22 mouse cellular contexts compared by ENCODE assay signal in the genomic region with DNA sequence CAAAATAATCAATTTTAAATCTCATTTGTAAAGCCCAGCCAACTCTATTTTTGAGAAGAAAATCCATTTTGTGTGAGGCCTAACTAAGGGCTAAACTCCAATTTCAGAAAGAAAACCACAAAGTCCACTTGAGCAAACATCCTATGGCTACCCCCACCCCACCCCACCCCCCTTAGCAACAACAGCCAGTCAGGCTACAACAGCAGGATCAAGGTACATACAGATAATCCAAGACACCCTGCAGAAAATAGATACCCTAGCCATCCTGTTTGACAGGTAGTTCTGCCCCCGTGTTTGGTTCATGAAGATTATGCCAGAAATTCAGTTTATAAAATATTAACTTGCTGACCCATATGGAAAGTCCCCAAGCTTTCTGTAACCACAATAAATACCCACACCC. TPM values are rescaled to one million over a fixed set of nuclear protein-coding genes. Genes with fewer than 3 reads are reported as not detected.
DNase-seq lines count a peak whose midpoint lies in the region; ATAC-seq and TF ChIP-seq lines count a peak whose summit lies in the region.
"Had no signal": no experiment of that assay in that cellular context is flagged by ENCODE, and none has a peak within 500 bp of the region (broad histone marks: within the 10 kb centered on the region; RNA-seq: fewer than 3 reads in every experiment).

No protein-coding gene starts in this region.

- no peaks in the 10 kb centered on the region for H3K27me3 ChIP-seq in kidney, embryonic 15.5 days
- H3K27me3 ChIP-seq in kidney, embryonic 14.5 days (ENCODE audit: control insufficient read depth, insufficient read depth, low read length) = no peaks in the 10 kb centered on the region
- no peaks in the 10 kb centered on the region for H3K27me3 ChIP-seq in lung, embryonic 14.5 days (ENCODE audit: insufficient read depth, low read length)
- H3K27me3 ChIP-seq in intestine, embryonic 15.5 days (replicated peaks) = no peaks in the 10 kb centered on the region
- H3K27me3 ChIP-seq: embryonic facial prominence, embryonic 12.5 days; heart, embryonic 15.5 days had no signal

- H3K4me2 ChIP-seq in kidney, embryonic 15.5 days = no peak overlapping the region
- H3K4me2 ChIP-seq in kidney, embryonic 14.5 days (replicated peaks; ENCODE audit: low read depth, low read length) = no peak overlapping the region
- H3K4me2 ChIP-seq in lung, embryonic 14.5 days = no peak overlapping the region
- H3K4me2 ChIP-seq in intestine, embryonic 15.5 days (replicated peaks) = no peak overlapping the region
- H3K4me2 ChIP-seq: embryonic facial prominence, embryonic 12.5 days; heart, embryonic 11.5 days; heart, embryonic 15.5 days had no signal

- no peaks in the 10 kb centered on the region for H3K9me3 ChIP-seq in kidney, embryonic 15.5 days (replicated peaks)
- H3K9me3 ChIP-seq in kidney, embryonic 14.5 days (ENCODE audit: control insufficient read depth, low read length) = no peaks in the 10 kb centered on the region
- no peaks in the 10 kb centered on the region for H3K9me3 ChIP-seq in lung, embryonic 14.5 days (ENCODE audit: low read depth, low read length)
- H3K9me3 ChIP-seq in intestine, embryonic 15.5 days = no peaks in the 10 kb centered on the region
- H3K9me3 ChIP-seq: embryonic facial prominence, embryonic 12.5 days; heart, embryonic 15.5 days had no signal

- H3K27ac ChIP-seq in kidney, embryonic 15.5 days = peak overlapping the region; percentile 79; the same call in 1 of the 2 replicates
- no peak overlapping the region; the same call in 1 of the 2 replicates for H3K27ac ChIP-seq in kidney, embryonic 14.5 days (ENCODE audit: low read depth, low read length)
- peak overlapping the region; percentile 86 for H3K27ac ChIP-seq in lung, embryonic 14.5 days (ENCODE audit: low read depth)
- peak overlapping the region; percentile 33; the same call in 1 of the 2 replicates for H3K27ac ChIP-seq in intestine, embryonic 15.5 days
- H3K27ac ChIP-seq: embryonic facial prominence, embryonic 12.5 days; heart, embryonic 15.5 days had no signal

- ATAC-seq in kidney, embryonic 15.5 days (replicated peaks; ENCODE audit: low FRiP score) = no peak
- ATAC-seq in kidney, embryonic 14.5 days (ENCODE audit: low FRiP score, low TSS enrichment) = no peak
- no peak for ATAC-seq in lung, embryonic 14.5 days (ENCODE audit: insufficient read depth)
- ATAC-seq in intestine, embryonic 15.5 days = peak; percentile 67
- ATAC-seq: forebrain, embryonic 16.5 days had no signal

- no peak for TF ChIP-seq CTCF in lung, embryonic 14.5 days (IDR thresholded peaks at IDR 0.05; ENCODE audit: low read depth)

- 70% methylated on average over 1 of the region's 1 CpGs for whole genome bisulfite sequencing in kidney, embryonic 15.5 days
- WGBS in kidney, embryonic 14.5 days = 34% methylated on average over 1 of the region's 1 CpGs
- 34% methylated on average over 1 of the region's 1 CpGs for WGBS in lung, embryonic 14.5 days
- 50% methylated on average over 1 of the region's 1 CpGs for WGBS in intestine, embryonic 15.5 days

- no peak overlapping the region for H3K9ac ChIP-seq in kidney, embryonic 15.5 days
- H3K9ac ChIP-seq in kidney, embryonic 14.5 days (ENCODE audit: low read depth, low read length) = no peak overlapping the region
- no peak overlapping the region for H3K9ac ChIP-seq in lung, embryonic 14.5 days
- no peak overlapping the region for H3K9ac ChIP-seq in intestine, embryonic 15.5 days
- H3K9ac ChIP-seq: embryonic facial prominence, embryonic 12.5 days; heart, embryonic 15.5 days had no signal

- no peaks in the 10 kb centered on the region for H3K36me3 ChIP-seq in kidney, embryonic 15.5 days
- H3K36me3 ChIP-seq in kidney, embryonic 14.5 days (ENCODE audit: control insufficient read depth, insufficient read depth, low read length) = no peaks in the 10 kb centered on the region
- no peaks in the 10 kb centered on the region for H3K36me3 ChIP-seq in lung, embryonic 14.5 days (ENCODE audit: insufficient read depth)
- no peaks in the 10 kb centered on the region for H3K36me3 ChIP-seq in intestine, embryonic 15.5 days
- H3K36me3 ChIP-seq: embryonic facial prominence, embryonic 12.5 days; heart, embryonic 15.5 days had no signal

- no peak for DNase-seq in lung, embryonic 14.5 days
- DNase-seq in lung, postnatal 25 days (ENCODE audit: low spot score) = no peak
- peak; percentile 66 for DNase-seq in yolk sac, embryonic 10.5 days (ENCODE audit: low spot score)
- no peak for DNase-seq in spleen, postnatal 36 days (ENCODE audit: low spot score in 2 of 2)
- DNase-seq: adrenal gland, postnatal 14 days; cerebellum, adult 11-12 months; cerebellum, adult 9-10 months; cerebellum, postnatal 25 days; gastrocnemius, postnatal 10 days; heart, adult 18-20 months; heart, postnatal 14 days had no signal

- H3K4me3 ChIP-seq in kidney, embryonic 15.5 days (replicated peaks) = no peak overlapping the region
- H3K4me3 ChIP-seq in kidney, embryonic 14.5 days (ENCODE audit: low read length) = no peak overlapping the region
- H3K4me3 ChIP-seq in lung, embryonic 14.5 days (ENCODE audit: low read depth, low read length) = no peak overlapping the region
- no peak overlapping the region for H3K4me3 ChIP-seq in intestine, embryonic 15.5 days (replicated peaks)
- H3K4me3 ChIP-seq: embryonic facial prominence, embryonic 12.5 days; heart, embryonic 15.5 days had no signal

- H3K4me1 ChIP-seq in kidney, embryonic 15.5 days = peaks cover 5% of the 10 kb centered on the region; the same call in 1 of the 2 replicates
- H3K4me1 ChIP-seq in kidney, embryonic 14.5 days (ENCODE audit: control insufficient read depth, insufficient read depth, low read length) = no peaks in the 10 kb centered on the region
- H3K4me1 ChIP-seq in lung, embryonic 14.5 days (ENCODE audit: insufficient read depth) = no peaks in the 10 kb centered on the region
- H3K4me1 ChIP-seq in intestine, embryonic 15.5 days (replicated peaks) = no peaks in the 10 kb centered on the region
- H3K4me1 ChIP-seq: embryonic facial prominence, embryonic 12.5 days; heart, embryonic 15.5 days had no signal

RNA-seq across cellular contexts. Expression of gene Rptn, which starts 25.3 kb away (rescaled TPM):
- polyA plus RNA-seq in kidney, embryonic 15.5 days (2015; fragmentation: Nextera tagmentation; extraction: Ambion mirVana) = not detected in 2 replicates
- not detected in 2 replicates for polyA plus RNA-seq in kidney, embryonic 14.5 days (2014; fragmentation: Nextera tagmentation; extraction: Ambion mirVana)
- polyA plus RNA-seq in lung, embryonic 14.5 days (2014; fragmentation: Nextera tagmentation; extraction: Ambion mirVana) = not detected in 2 replicates
- not detected in 2 replicates for polyA plus RNA-seq in intestine, embryonic 15.5 days (2015; fragmentation: Nextera tagmentation; extraction: Ambion mirVana)
- polyA plus RNA-seq: C2C12; cortical plate, adult 2 months; embryonic facial prominence, embryonic 12.5 days; forebrain, embryonic 11.5 days; forebrain, embryonic 16.5 days; frontal cortex, adult 2 months; heart, embryonic 11.5 days; heart, embryonic 15.5 days had no signal

RNA-seq across cellular contexts. Expression of gene Hrnr, which starts 48.6 kb away (rescaled TPM):
- polyA plus RNA-seq in kidney, embryonic 15.5 days (2015; fragmentation: Nextera tagmentation; extraction: Ambion mirVana) = 0.01 and 0.48 TPM in 2 replicates
- polyA plus RNA-seq in kidney, embryonic 14.5 days (2014; fragmentation: Nextera tagmentation; extraction: Ambion mirVana) = 0.01 TPM in 1 of 2 replicates, not detected in the other
- not detected in 2 replicates for polyA plus RNA-seq in lung, embryonic 14.5 days (2014; fragmentation: Nextera tagmentation; extraction: Ambion mirVana)
- polyA plus RNA-seq in intestine, embryonic 15.5 days (2015; fragmentation: Nextera tagmentation; extraction: Ambion mirVana) = not detected in 2 replicates
- polyA plus RNA-seq: C2C12; embryonic facial prominence, embryonic 12.5 days; forebrain, embryonic 11.5 days; forebrain, embryonic 16.5 days; frontal cortex, adult 2 months; heart, embryonic 11.5 days had no signal
